Mouse (Mus musculus): ENCODE measurements around the gene Slc16a12. TPM values are rescaled to one million over a fixed set of nuclear protein-coding genes. Genes with fewer than 3 reads are reported as not detected.
"Not testable (repeated sequence)": the region's sequence is repeated elsewhere in the genome, so short reads cannot be mapped to it uniquely, and the experiment has no call there.

Slc16a12 gene
- polyA plus RNA-seq, 1 experiment from 2014 or later, result 12.2 TPM

DNA sequence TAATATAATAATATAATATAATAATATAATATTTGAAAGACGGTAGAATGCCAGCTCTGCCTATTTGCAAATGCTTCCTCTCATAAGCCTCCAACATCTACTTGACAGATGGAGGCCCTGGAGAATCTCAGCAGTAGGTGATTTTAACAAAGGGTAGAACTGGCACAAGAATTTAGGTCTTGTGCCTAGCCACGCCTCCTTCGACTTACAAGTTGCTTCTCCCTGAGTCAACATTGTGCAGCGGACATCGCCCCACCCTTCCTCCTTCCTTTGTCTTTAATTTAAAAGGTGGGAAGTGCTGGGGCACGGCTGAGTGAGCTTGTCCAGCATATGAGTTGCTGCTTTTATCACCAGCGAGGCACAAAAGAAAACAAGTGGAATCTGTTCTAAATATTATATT is 73.6 kb downstream of the Slc16a12 start:
- no peak overlapping the region for H3K4me3 ChIP-seq (replicated peaks)
- H3K27me3 ChIP-seq, result no peaks in the 10 kb centered on the region
- H3K4me2 ChIP-seq, result no peak overlapping the region
- H3K4me1 ChIP-seq (replicated peaks), result no peaks in the 10 kb centered on the region
- H3K36me3 ChIP-seq (replicated peaks), result no peaks in the 10 kb centered on the region
- no peak overlapping the region for H3K9ac ChIP-seq
- WGBS (ENCODE audit: insufficient replicate concordance), result 41% methylated on average over 7 of the region's 7 CpGs
- ATAC-seq (ENCODE audit: insufficient read depth), result no peak
- no peak overlapping the region for H3K27ac ChIP-seq (replicated peaks)
- H3K9me3 ChIP-seq (replicated peaks), result no peaks in the 10 kb centered on the region

DNA sequence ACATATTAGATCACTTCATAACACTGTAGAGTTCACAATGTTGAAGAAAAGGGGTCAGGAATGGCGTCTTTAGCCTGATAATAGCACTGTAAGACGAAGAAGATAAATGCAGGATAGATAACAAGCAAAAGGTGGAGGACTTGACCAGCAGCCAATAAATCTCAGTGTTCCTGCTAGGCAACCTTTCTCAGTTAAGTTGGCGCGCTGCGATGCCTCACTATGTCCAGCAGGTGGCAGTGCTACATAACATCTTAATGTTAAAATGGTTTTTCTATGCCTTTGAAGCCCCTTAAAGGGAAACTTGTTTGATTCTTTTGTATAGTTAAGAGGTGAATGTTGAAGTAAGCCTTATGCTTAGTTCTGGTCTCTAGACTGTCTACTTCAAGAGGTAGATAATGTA is 81.0 kb downstream of the Slc16a12 start:
- no peaks in the 10 kb centered on the region for H3K9me3 ChIP-seq (replicated peaks)

GRCm38 (mm10) chr19:34662740-34663139 is 84.3 kb downstream of the Slc16a12 start:
- peak; percentile 75 for ATAC-seq (ENCODE audit: insufficient read depth)
- Histone ChIP-seq H3K4me3 (replicated peaks) (no peak overlapping the region), H3K9ac (no peak overlapping the region), H3K36me3 (replicated peaks) (no peaks in the 10 kb centered on the region), H3K27me3 (no peaks in the 10 kb centered on the region), H3K4me1 (replicated peaks) (peaks cover 23% of the 10 kb centered on the region), H3K27ac (replicated peaks) (no peak overlapping the region), H3K9me3 (replicated peaks) (no peaks in the 10 kb centered on the region), H3K4me2 (peak overlapping the region; percentile 64)
- 37% methylated on average over 5 of the region's 5 CpGs for WGBS (ENCODE audit: insufficient replicate concordance)

More for the DNA sequence above, 81.0 kb downstream of the Slc16a12 start:
- WGBS (ENCODE audit: insufficient replicate concordance), result under 1% methylated on average over 5 of the region's 5 CpGs
- Histone ChIP-seq H3K9ac (no peak overlapping the region), H3K4me3 (replicated peaks) (no peak overlapping the region), H3K27ac (replicated peaks) (no peak overlapping the region), H3K27me3 (no peaks in the 10 kb centered on the region), H3K36me3 (replicated peaks) (no peaks in the 10 kb centered on the region), H3K4me1 (replicated peaks) (peaks cover 11% of the 10 kb centered on the region), H3K4me2 (no peak overlapping the region)
- ATAC-seq (ENCODE audit: insufficient read depth), result no peak

DNA sequence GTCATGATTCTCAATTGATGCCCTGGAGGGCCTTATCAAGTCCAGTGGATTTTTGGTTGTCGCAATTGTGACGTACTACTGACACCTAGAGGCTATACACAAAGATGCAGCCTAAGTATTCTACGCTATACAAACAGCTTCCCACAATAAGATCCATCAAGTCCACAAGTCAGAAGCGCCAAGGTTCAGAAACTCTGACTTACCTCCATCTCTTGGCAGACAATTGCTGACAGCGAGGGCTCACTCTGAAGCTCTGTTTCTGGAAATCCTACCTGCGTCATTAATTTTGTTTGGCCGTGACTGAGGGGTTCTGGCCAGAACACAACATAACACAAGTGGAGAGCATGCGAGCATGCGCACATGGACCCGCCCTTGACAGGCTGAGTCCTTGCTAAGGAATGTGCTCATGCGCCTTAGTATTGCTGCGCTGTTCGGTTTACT is 85.0 kb downstream of the Slc16a12 start:
- H3K4me1 ChIP-seq (replicated peaks), result peaks cover 28% of the 10 kb centered on the region
- H3K9ac ChIP-seq, result peak overlapping the region; percentile 22; the same call in 1 of the 2 replicates
- peak overlapping the region; percentile 43 for H3K4me3 ChIP-seq (replicated peaks)
- 14% methylated on average over 13 of the region's 13 CpGs for WGBS (ENCODE audit: insufficient replicate concordance)
- peak overlapping the region; percentile 64 for H3K4me2 ChIP-seq
- H3K9me3 ChIP-seq (replicated peaks), result no peaks in the 10 kb centered on the region
- no peaks in the 10 kb centered on the region for H3K27me3 ChIP-seq
- no peaks in the 10 kb centered on the region for H3K36me3 ChIP-seq (replicated peaks)
- peak; percentile 85 for ATAC-seq (ENCODE audit: insufficient read depth)
- H3K27ac ChIP-seq (replicated peaks), result no peak overlapping the region

GRCm38 (mm10) chr19:34656511-34657298 is 90.4 kb downstream of the Slc16a12 start:
- Histone ChIP-seq H3K4me1 (replicated peaks) (peaks cover 50% of the 10 kb centered on the region), H3K9ac (peak overlapping the region; percentile 19; the same call in 1 of the 2 replicates), H3K4me2 (peak overlapping the region; percentile 48), H3K27ac (replicated peaks) (peak overlapping the region; percentile 92), H3K36me3 (replicated peaks) (no peaks in the 10 kb centered on the region), H3K27me3 (no peaks in the 10 kb centered on the region), H3K9me3 (replicated peaks) (no peaks in the 10 kb centered on the region), H3K4me3 (replicated peaks) (0 out of 2 replicates have a peak overlapping the region, but pooled peaks have one; percentile 6)
- WGBS (ENCODE audit: insufficient replicate concordance), result 4% methylated on average over 2 of the region's 2 CpGs
- ATAC-seq (ENCODE audit: insufficient read depth), result peak; percentile 99

DNA sequence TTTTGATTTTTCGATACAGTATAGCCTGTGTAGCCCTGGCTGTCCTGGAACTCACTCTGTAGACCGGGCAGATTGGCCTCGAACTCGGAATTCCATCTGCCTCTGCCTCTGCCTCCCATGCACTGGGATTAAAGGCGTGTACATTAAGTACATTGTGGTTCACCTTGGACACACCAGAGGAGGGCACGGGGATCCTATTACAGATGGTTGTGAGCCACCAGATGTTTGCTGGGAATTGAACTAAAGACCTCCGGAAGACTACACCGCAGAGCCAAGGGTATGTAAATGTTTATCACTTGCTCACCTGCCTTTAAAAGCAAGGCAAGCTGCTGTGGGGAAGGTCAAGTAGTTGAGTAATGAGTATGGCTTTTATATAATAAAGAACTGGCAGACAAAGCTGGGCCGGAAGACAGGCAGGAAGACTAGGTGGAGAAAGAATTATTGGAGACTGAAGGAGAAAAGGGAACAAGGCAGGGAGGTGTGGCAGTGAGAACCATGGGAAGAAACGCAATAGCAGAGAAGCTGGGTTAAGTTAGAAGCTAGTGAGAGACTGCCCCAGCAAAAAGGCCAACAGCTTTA is 91.8 kb downstream of the Slc16a12 start:
- Histone ChIP-seq H3K27ac (replicated peaks) (peak overlapping the region; percentile 92), H3K4me2 (no peak overlapping the region), H3K27me3 (no peaks in the 10 kb centered on the region), H3K36me3 (replicated peaks) (no peaks in the 10 kb centered on the region), H3K4me3 (replicated peaks) (no peak overlapping the region), H3K9ac (no peak overlapping the region), H3K4me1 (replicated peaks) (peaks cover 50% of the 10 kb centered on the region), H3K9me3 (replicated peaks) (no peaks in the 10 kb centered on the region)
- ATAC-seq (ENCODE audit: insufficient read depth), result no peak
- WGBS (ENCODE audit: insufficient replicate concordance), result 81% methylated on average over 10 of the region's 10 CpGs

GRCm38 (mm10) chr19:34650997-34651396 is 96.1 kb downstream of the Slc16a12 start:
- no peaks in the 10 kb centered on the region for H3K36me3 ChIP-seq (replicated peaks)
- H3K4me2 ChIP-seq, result no peak overlapping the region
- H3K4me1 ChIP-seq (replicated peaks), result peaks cover 23% of the 10 kb centered on the region
- no peak overlapping the region for H3K9ac ChIP-seq
- no peaks in the 10 kb centered on the region for H3K27me3 ChIP-seq
- ATAC-seq (ENCODE audit: insufficient read depth), result no peak
- no peaks in the 10 kb centered on the region for H3K9me3 ChIP-seq (replicated peaks)
- WGBS (ENCODE audit: insufficient replicate concordance), result 53% methylated on average over 6 of the region's 6 CpGs
- no peak overlapping the region for H3K4me3 ChIP-seq (replicated peaks)
- H3K27ac ChIP-seq (replicated peaks), result no peak overlapping the region

DNA sequence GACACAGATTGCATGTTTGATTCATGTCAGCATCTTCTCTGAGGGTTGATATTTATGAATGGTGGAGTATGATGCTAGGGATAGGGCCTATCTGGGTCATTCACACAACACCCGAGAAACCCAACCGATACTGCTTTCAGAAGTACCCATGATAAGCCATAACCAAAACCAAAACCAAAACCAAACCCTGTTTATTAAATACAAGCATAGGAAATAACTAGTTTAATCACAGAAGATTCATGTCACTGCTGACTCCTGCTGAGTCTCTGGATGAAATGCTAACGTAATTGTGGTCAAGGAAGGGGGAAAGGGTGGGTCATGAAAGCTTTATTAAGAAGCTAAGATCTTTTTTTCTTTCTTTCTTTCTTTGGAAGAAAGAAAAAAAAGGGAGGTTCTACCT is 96.8 kb downstream of the Slc16a12 start:
- Histone ChIP-seq H3K4me3 (replicated peaks) (no peak overlapping the region), H3K9me3 (replicated peaks) (no peaks in the 10 kb centered on the region)

GRCm38 (mm10) chr19:34647630-34648029 is 99.5 kb downstream of the Slc16a12 start:
- H3K36me3 ChIP-seq (replicated peaks); H3K9ac ChIP-seq; H3K27me3 ChIP-seq; H3K4me2 ChIP-seq; H3K9me3 ChIP-seq (replicated peaks); H3K27ac ChIP-seq (replicated peaks); H3K4me3 ChIP-seq (replicated peaks); ATAC-seq (ENCODE audit: insufficient read depth); H3K4me1 ChIP-seq (replicated peaks): not testable (repeated sequence)
- 71% methylated on average over 8 of the region's 8 CpGs for WGBS (ENCODE audit: insufficient replicate concordance)

More for the DNA sequence above, 96.8 kb downstream of the Slc16a12 start:
- Histone ChIP-seq H3K9ac (no peak overlapping the region), H3K4me2 (no peak overlapping the region), H3K27me3 (peaks cover 4% of the 10 kb centered on the region; the same call in 1 of the 2 replicates), H3K27ac (replicated peaks) (no peak overlapping the region), H3K36me3 (replicated peaks) (no peaks in the 10 kb centered on the region), H3K4me1 (replicated peaks) (peaks cover 16% of the 10 kb centered on the region)
- 60% methylated on average over 3 of the region's 3 CpGs for WGBS (ENCODE audit: insufficient replicate concordance)
- no peak for ATAC-seq (ENCODE audit: insufficient read depth)

GRCm38 (mm10) chr19:34642616-34643015 is 104.5 kb downstream of the Slc16a12 start:
- H3K4me3 ChIP-seq (replicated peaks), result no peak overlapping the region
- 58% methylated on average over 5 of the region's 5 CpGs for WGBS (ENCODE audit: insufficient replicate concordance)
- H3K27ac ChIP-seq (replicated peaks), result no peak overlapping the region
- no peak for ATAC-seq (ENCODE audit: insufficient read depth)
- no peaks in the 10 kb centered on the region for H3K9me3 ChIP-seq (replicated peaks)
- H3K4me1 ChIP-seq (replicated peaks), result peaks cover 17% of the 10 kb centered on the region
- no peak overlapping the region for H3K9ac ChIP-seq
- H3K27me3 ChIP-seq, result peaks cover 15% of the 10 kb centered on the region; the same call in 1 of the 2 replicates
- H3K36me3 ChIP-seq (replicated peaks), result no peaks in the 10 kb centered on the region
- H3K4me2 ChIP-seq, result no peak overlapping the region

- Histone ChIP-seq H3K4me2 (peak within 1 kb of the TSS; percentile 46), H3K36me3 (replicated peaks) (no peaks in the 10 kb centered on the region), H3K4me3 (replicated peaks) (peak within 1 kb of the TSS; percentile 26; the same call in 1 of the 2 replicates), H3K27me3 (peaks cover 15% of the 10 kb centered on the region; the same call in 1 of the 2 replicates), H3K9me3 (replicated peaks) (no peaks in the 10 kb centered on the region), H3K27ac (replicated peaks) (no peak within 1 kb of the TSS), H3K4me1 (replicated peaks) (peaks cover 17% of the 10 kb centered on the region), H3K9ac (peak within 1 kb of the TSS; percentile 35; the same call in 1 of the 2 replicates)
- WGBS (ENCODE audit: insufficient replicate concordance), result 31% methylated on average over 4 of the region's 4 CpGs
- peak; percentile 10; the same call in 1 of the 2 replicates for ATAC-seq (ENCODE audit: insufficient read depth)
These were observed 106.5 kb downstream of the Slc16a12 start, which contains the start of the genes Ifit1bl2 and Ifit1 for GRCm38 (mm10) chr19:34640623-34641022. Gene Ifit1bl2 (minus strand): TSS chr19:34640743. Gene Ifit1 (plus strand): TSS chr19:34640871.

Data from liver, embryonic 15.5 days (tissue).